Mouse (Mus musculus): ENCODE data around the gene Pkp4.
"Not testable (repeated sequence)": the region's sequence is repeated elsewhere in the genome, so short reads cannot be mapped to it uniquely, and the experiment has no call there.

Pkp4 gene

DNA sequence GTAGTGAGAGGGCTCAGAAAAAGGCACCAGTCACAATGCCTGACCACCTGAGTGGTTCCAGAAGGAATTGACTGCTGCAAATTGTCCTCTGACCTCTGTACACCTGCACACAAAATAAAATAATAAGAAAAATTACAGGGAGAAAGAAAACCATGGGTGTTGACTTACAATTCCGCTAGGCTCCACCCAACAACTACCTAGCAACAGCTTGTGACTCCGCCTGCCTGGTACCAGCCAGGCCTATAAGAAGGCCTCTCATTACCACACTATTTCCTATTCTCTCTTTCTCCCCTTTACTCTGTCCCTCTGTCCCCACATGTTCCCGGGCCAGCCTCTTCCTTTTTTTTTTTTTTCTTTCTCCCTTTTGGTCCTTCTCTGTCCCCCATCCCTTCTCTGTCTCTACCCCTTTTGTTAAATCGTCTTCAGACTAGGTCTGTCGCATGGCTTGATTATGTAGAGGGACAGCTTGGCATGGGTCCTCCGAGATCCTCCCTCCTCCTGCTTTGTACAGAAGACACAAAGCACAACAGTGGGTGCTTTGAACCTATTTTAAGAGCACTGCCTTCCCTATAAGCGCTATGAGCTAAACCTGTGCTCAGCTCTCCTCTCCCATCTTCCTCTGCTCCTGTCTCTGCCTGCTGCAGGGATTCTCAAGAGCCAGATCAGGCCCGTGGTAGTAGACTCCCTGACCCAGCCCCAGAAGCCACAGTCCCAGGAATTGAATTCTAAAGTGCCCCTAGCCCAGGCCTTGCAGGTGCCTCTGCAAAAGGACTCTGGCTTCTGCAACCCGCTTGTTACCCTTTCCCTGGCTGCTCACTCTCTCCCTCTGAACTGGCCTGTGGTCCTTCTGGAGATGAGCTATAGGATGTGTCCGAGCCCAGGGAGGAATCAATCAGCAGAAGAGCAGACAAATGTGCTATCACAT is 223.5 kb downstream of the Pkp4 start:
- no peak for DNase-seq (ENCODE audit: extremely low spot score)

DNA sequence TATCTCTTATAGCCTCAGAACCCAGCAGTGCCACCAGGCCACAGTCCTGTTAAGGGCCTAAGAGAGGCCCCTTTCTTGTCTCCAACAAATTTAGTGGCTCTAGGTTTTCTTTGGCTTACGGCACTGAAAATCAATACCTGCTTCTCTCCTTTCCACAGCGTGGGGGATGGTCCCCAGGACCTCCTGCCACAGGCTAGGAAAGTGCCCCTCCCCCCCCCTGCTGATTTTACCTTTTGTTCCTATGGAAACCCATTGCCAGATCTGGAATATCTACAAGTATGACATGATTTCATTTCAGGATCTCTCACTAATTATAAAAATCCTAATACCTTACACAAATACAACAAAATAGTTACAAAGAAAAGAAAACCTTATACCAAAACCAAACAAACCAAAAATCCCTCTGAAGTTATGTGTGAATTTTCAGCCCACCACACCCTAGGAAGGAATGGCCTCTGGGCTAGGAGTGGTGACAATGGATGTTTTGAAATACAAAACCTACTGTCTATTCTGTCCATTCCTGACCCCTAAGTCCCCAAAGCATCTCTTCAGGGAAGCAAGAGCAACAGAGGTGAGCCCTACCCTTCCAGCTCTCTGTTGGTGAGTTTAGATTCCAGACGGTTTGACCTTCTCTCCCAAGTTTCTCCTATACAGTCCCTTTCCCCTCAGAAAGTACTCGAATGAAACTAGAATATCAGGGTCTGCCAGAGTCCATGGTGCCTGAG is 224.7 kb downstream of the Pkp4 start:
- DNase-seq (ENCODE audit: extremely low spot score): no peak

DNA sequence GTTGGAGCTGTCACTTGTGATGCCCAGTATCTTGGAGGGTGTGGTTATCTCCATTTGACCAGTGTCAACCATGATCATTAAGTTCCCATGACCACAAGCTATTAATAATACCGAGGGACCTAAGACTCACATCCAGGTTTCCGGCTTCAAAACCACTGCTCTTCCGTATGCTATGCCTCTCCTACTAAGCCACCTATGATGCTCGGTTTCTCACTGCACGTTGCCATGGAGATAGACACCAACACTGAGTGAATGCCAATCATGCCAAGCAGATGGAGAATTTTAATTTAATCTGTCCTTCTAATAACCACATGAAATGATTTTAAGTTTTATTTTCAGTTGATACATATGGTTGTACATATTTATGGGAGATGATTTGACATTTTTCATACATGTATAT is 229.3 kb downstream of the Pkp4 start:
- no peak for DNase-seq (ENCODE audit: extremely low spot score)

DNA sequence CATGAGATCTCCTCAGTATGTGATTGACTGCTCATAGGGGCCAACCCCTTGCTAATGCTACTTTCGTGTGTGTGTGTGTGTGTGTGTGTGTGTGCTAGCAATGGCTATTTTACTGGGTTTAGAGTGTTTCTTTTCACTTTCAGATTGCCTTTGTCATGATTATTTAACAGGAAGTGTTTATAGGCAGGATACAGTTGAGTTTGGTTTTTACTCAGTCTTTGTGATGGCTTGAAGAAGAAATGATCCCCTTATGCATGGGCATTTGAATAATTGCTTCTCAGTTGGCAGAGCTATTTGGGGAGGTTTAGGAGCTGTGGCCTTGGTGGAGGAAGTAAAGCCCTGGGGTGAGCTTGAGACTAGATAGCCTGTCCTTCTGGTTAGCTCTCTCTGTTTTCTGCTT is 232.5 kb downstream of the Pkp4 start:
- no peak for DNase-seq (ENCODE audit: extremely low spot score)

DNA sequence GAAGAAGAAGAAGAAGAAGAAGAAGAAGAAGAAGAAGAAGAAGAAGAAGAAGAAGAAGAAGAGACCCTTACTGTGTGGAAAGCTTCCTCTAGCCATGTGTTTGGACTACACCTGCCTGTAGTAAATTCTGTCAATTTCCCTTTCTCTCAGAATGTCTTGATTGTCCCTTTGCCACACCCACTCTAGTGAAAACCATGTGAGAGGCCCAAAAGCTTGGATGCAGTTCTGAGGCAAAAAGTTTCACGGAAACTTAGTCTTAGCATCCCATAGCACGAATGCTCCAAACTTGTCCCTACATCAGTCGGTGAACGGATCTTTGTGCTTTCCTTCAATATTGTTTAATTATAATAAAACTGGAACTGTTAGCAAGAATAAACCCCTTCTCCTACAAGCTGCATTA is 234.0 kb downstream of the Pkp4 start:
- no peak for DNase-seq (ENCODE audit: extremely low spot score)

DNA sequence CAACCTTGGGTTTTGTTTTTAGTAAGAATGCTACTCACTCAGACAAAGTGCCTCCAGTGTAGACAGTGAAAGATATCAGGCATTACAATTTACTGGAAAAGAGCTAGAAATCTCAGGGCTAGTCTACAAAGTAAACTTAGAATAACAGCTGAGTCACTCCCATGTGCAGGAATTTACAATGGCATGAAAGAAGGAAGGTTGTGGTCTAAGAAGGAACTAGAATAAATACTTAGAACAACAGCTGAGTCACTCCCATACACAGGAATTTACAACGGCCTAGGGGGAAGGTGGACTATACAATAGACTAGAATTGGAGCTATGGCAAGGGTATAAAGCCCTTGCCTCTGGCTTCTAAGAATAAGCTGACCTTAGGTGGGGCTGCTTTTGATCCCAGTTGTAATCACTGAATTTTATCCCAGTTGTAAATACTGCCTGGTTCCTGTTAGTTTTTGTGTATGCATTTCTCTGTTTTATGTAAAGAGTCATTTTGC is 234.6 kb downstream of the Pkp4 start:
- DNase-seq (ENCODE audit: extremely low spot score): not testable (repeated sequence)

DNA sequence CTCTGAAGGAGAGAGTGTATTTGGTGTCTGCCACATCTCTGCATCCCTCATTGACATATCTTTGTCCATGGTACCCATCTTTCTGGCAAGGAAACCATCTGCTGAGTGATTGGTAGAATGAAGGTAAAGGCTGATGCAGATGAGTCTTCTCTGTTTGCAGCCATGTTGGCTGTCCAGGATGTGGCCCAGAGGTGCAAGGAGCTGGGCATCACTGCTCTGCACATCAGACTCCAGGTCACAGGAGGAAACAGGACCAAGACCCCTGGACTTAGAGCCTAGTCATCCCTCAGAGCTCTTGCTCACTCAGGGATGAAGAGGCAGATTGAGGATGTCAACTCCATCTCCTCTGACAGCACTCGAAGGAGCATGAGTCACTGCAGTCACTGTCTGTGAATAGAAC is 235.9 kb downstream of the Pkp4 start:
- no peak for DNase-seq (ENCODE audit: extremely low spot score)

DNA sequence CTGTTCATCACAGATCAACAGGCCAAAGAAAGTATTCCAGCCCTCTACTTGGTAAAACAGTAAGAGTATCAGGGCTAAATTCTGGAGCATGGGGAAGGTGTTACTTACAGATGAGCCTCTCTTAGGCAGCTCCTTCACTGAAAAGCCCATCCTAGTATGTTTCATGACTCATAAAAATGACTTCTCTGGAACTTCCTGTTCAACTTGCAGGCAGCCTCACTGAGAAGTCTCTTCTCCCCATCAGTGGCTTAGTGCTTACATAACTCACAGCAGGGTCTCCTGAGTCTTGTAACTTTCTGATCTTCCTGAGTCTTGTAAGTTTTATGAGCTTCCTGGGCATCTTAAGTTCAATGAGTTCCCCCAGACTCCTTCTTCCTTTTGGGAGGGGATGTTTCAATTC is 236.9 kb downstream of the Pkp4 start:
- no peak for DNase-seq (ENCODE audit: extremely low spot score)

DNA sequence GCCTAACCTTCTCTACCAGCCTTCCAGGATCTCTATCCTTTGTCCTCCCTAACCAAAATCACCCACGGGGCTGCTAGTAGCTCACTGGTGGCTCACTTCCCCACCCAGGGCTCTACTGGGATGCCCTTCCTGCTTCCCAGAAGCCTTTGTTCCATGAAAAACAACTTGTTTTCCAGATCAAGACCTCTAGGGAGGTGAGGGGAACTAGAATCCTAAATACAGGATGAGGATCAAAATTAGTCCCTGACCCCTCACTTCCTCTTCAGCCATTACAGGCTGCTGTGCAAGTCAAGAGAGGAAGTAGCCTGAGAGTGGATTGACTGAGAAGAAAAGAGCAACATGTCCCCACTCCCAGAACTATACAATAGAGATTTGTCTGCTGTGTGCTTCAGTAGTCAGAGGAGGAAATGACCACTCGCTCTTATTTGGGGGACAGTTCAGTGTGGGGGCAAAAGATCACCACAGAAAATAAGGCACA is 240.3 kb downstream of the Pkp4 start:
- DNase-seq (ENCODE audit: extremely low spot score): no peak

DNA sequence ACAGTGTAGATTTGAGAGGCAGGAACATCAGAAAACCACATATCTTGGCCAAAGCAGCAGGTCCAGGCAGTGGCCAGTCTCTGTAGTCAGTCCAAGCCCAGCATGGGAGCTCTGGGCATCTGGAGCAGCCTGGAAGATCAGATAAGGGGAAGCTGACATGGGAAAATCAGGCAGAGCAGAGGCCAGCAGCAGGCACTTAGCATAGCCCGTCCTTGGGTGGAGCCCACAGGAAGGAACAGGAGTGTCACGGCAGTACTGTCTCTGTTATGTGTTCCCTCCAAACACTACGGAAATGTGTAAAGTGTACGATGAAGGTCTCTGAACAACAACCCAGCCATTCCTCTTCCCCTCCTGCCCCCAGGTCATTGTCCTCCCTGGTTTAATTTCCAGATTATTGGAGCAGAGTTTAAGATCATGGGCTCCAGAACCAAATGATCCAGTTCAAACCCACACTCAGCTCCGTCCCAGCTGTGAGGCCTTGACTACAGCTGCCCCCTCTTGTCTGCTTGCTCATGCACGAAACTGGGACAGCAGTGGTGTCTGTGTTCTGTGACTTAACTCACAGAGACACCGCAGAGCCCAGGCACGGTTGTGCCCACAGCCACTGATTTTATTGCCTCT is 241.3 kb downstream of the Pkp4 start:
- DNase-seq (ENCODE audit: extremely low spot score): no peak

DNA sequence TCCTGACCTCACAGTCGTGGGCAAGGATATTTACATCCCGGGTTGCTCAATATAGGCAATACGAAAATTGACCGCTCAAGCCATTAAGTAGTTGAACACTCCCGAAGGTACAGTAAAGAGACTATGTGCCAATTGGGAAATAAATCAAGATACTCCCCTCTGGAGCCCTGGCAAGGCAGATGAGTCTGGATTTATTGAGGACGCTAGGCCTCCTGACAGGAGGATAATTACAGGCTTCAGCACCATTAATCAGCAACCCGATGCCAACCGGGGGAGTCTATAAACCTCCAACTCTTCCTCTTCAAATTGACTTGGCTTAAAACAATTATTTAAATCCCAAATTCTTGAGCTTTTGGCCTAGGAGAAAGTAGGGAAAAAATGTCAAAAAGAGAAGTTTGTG is 243.4 kb downstream of the Pkp4 start:
- DNase-seq (ENCODE audit: extremely low spot score): no peak

Measured in embryo, embryonic 9.5 days (tissue).